Mouse (Mus musculus) megakaryocyte, embryonic 14.5 days (primary cell): ENCODE results near the gene Cd44. TPM values are rescaled to one million over a fixed set of nuclear protein-coding genes. Genes with fewer than 3 reads are reported as not detected.

ENCODE experiments used
- H3K27me3 ChIP-seq: replicated peaks from 2 replicates; pipeline ENCODE3; 2012; ENCODE audit warnings: inconsistent platforms
- H3K36me3 ChIP-seq: replicated peaks from 2 replicates; pipeline ENCODE3; 2012; ENCODE audit warnings: low read length, inconsistent platforms, mixed read lengths
- H3K4me1 ChIP-seq: 2 replicates; pipeline ENCODE4 v1.6.1; 2012; ENCODE audit warnings: inconsistent platforms
- H3K4me3 ChIP-seq: replicated peaks from 2 replicates; pipeline ENCODE3; 2012; ENCODE audit warnings: moderate library complexity, mild to moderate bottlenecking, inconsistent platforms
- H3K9me3 ChIP-seq: 2 replicates; pipeline ENCODE4 v1.6.1; 2012; ENCODE audit warnings: inconsistent platforms
- FLI1 ChIP-seq: IDR thresholded peaks from 2 replicates; pipeline ENCODE4 v1.6.1; 2012; ENCODE audit warnings: low read length, inconsistent platforms, mixed read lengths
- GATA1 ChIP-seq: IDR thresholded peaks from 3 replicates; pipeline ENCODE4 v1.6.1; 2012; ENCODE audit warnings: mixed read lengths, low read length, inconsistent platforms, borderline replicate concordance
- polyA plus RNA-seq: library from polyadenylated mRNA; stranded (reverse); fragments of >175 nt; gene quantifications from 2 replicates; pipeline ENCODE4 v1.2.3, GENCODE M21; 2012; ENCODE audit warnings: low replicate concordance; ENCODE audit not compliant: insufficient read depth

Cd44 gene
- polyA plus RNA-seq, 1 experiment: 10.6 TPM

DNA sequence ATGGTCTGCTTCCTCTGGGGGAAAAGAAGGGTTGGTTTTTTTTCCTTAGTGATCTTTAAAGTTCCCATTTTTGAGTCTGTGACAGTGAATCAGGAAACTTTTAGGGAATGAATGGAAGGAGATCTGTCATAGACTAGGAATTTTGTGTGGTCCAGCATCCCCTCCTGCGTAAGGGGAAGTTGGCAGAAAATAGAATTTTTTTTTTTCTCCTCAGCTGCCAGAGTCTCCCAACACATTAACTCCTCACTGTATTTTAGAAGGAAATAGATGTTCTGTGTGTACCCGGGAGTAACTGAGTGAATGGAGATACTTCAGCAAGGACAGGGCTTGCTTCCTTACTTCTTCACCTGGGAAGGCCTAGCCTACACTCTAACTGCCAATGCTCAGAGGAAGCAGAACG lies 2.9 kb downstream of the Cd44 start:
- H3K9me3 ChIP-seq: no peaks in the 10 kb centered on the region
- H3K4me1 ChIP-seq: peaks cover 67% of the 10 kb centered on the region
- no peaks in the 10 kb centered on the region for H3K27me3 ChIP-seq
- peak overlapping the region; percentile 99 for H3K4me3 ChIP-seq
- H3K36me3 ChIP-seq: peaks cover 47% of the 10 kb centered on the region
- TF ChIP-seq FLI1 (no peak), GATA1 (no peak)

GRCm38 (mm10) chr2:102896154-102896553 lies 5.3 kb downstream of the Cd44 start:
- H3K9me3 ChIP-seq: no peaks in the 10 kb centered on the region
- peaks cover 83% of the 10 kb centered on the region for H3K4me1 ChIP-seq
- TF ChIP-seq GATA1 (no peak), FLI1 (no peak)
- H3K36me3 ChIP-seq: peaks cover 71% of the 10 kb centered on the region
- peak overlapping the region; percentile 48 for H3K4me3 ChIP-seq
- H3K27me3 ChIP-seq: no peaks in the 10 kb centered on the region

GRCm38 (mm10) chr2:102895197-102895596 lies 6.3 kb downstream of the Cd44 start:
- Histone ChIP-seq H3K9me3 (no peaks in the 10 kb centered on the region), H3K4me3 (peak overlapping the region; percentile 88), H3K4me1 (peaks cover 92% of the 10 kb centered on the region), H3K27me3 (no peaks in the 10 kb centered on the region), H3K36me3 (peaks cover 81% of the 10 kb centered on the region)
- TF ChIP-seq FLI1: no peak
- no peak for TF ChIP-seq GATA1

- TF ChIP-seq FLI1: no peak
- no peak for TF ChIP-seq GATA1
- no peaks in the 10 kb centered on the region for H3K9me3 ChIP-seq
- no peaks in the 10 kb centered on the region for H3K27me3 ChIP-seq
- H3K4me1 ChIP-seq: peaks cover 97% of the 10 kb centered on the region
- H3K4me3 ChIP-seq: peak overlapping the region; percentile 88
- H3K36me3 ChIP-seq: peaks cover 85% of the 10 kb centered on the region
Measured at GRCm38 (mm10) chr2:102894785-102895184, 6.7 kb downstream of the Cd44 start.

DNA sequence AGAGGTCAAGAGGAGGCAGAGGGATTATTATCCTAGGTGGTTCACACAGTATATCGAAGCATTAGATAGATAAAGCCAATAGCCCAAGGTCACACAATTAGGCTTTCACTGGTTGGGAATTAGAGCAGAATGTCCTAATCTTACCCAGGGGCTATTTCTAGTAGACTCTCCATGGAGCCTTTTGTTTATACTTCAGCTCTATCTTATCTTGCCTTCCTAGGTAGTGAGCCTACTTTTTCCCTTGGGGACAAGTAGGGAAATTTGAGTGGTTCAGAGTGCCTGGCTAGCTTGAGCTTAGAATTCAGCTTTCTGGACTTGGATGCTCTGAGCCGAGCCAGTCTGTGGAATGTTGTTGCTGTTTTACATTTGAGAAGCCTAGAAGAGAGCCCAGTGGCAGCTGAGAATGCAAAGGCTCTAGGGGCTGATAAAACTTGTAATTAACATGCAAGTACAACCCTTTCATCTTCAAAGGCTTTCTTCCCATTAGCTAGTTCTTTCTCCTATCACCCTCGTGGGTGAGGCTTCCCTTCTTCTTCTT lies 12.7 kb downstream of the Cd44 start:
- Histone ChIP-seq H3K4me3 (no peak overlapping the region), H3K9me3 (no peaks in the 10 kb centered on the region), H3K36me3 (peaks cover 99% of the 10 kb centered on the region), H3K27me3 (no peaks in the 10 kb centered on the region), H3K4me1 (peaks cover 100% of the 10 kb centered on the region)
- no peak for TF ChIP-seq GATA1
- no peak for TF ChIP-seq FLI1

DNA sequence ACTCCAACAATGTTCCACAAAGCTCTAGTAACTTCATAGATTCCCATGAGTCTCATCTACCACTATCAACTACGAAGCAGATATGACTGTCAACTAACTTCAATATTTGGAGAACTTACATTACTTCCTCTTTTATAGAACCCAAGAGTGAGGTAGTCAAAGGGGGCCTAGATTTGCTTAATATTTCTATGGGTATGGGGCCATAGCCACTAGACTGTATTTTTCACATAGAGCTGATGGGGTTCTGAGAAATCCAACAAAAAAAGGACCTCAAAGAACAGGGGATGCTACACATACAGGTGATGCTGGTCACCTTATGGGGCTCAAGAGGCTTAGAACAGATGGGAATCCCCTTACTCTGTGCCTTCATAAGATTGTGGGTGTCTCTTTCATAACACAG lies 14.3 kb downstream of the Cd44 start:
- Histone ChIP-seq H3K27me3 (no peaks in the 10 kb centered on the region), H3K36me3 (peaks cover 97% of the 10 kb centered on the region), H3K4me3 (no peak overlapping the region), H3K4me1 (peaks cover 100% of the 10 kb centered on the region), H3K9me3 (no peaks in the 10 kb centered on the region)
- TF ChIP-seq GATA1 (no peak), FLI1 (no peak)

GRCm38 (mm10) chr2:102886306-102886935 lies 15.0 kb downstream of the Cd44 start:
- Histone ChIP-seq H3K4me1 (peaks cover 100% of the 10 kb centered on the region), H3K9me3 (no peaks in the 10 kb centered on the region), H3K36me3 (peaks cover 97% of the 10 kb centered on the region), H3K4me3 (no peak overlapping the region), H3K27me3 (no peaks in the 10 kb centered on the region)
- TF ChIP-seq FLI1: no peak
- no peak for TF ChIP-seq GATA1

GRCm38 (mm10) chr2:102882597-102883272 lies 18.7 kb downstream of the Cd44 start:
- no peaks in the 10 kb centered on the region for H3K9me3 ChIP-seq
- H3K27me3 ChIP-seq: no peaks in the 10 kb centered on the region
- TF ChIP-seq GATA1 (no peak), FLI1 (no peak)
- peaks cover 100% of the 10 kb centered on the region for H3K4me1 ChIP-seq
- H3K36me3 ChIP-seq: peaks cover 95% of the 10 kb centered on the region
- H3K4me3 ChIP-seq: peak overlapping the region; percentile 69

DNA sequence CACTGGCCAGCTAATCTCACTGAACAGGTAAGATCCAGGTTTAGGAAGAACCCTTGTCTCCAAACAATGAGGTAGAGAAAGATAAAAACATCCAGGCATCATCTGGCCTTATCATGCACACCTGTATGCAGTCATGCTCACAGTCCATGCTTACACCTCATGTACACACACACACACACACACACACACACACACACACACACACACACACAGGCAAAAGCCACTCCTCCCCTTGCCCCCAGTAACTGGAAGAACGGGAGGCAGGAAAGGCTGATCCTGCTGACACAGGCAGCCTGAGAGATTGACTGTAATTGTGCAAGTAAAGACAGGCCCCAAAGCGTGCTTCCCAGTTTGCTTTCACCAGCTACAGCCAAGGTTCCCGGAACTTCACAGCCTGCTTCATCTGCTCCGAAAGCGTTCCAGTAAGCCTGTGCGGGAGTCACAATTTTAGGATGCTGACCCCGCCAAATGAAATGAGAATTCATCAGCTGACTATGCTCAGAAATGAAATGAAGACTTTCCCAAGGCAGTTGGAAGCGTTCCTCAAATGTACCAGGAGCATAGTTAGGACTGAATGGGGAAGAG lies 19.4 kb downstream of the Cd44 start:
- peaks cover 100% of the 10 kb centered on the region for H3K4me1 ChIP-seq

GRCm38 (mm10) chr2:102878513-102878912 lies 23.0 kb downstream of the Cd44 start:
- no peak for TF ChIP-seq GATA1
- TF ChIP-seq FLI1: no peak
- Histone ChIP-seq H3K4me3 (peak overlapping the region; percentile 29), H3K9me3 (no peaks in the 10 kb centered on the region), H3K27me3 (no peaks in the 10 kb centered on the region), H3K4me1 (peaks cover 100% of the 10 kb centered on the region), H3K36me3 (peaks cover 94% of the 10 kb centered on the region)

More for the DNA sequence above, 19.4 kb downstream of the Cd44 start:
- Histone ChIP-seq H3K9me3 (no peaks in the 10 kb centered on the region), H3K4me3 (peak overlapping the region; percentile 69), H3K27me3 (no peaks in the 10 kb centered on the region), H3K36me3 (peaks cover 93% of the 10 kb centered on the region)
- TF ChIP-seq GATA1 (no peak), FLI1 (no peak)
